Mouse (Mus musculus) E14TG2a.4 (cell line): Measurements from ENCODE around the gene Rpl6.

ENCODE experiments used
- H3K27me3 ChIP-seq: 2 replicates; pipeline ENCODE4 v1.6.1; 2014; ENCODE audit warnings: low read length, control low read depth; ENCODE audit not compliant: insufficient read depth
- H3K36me3 ChIP-seq: 2 replicates; pipeline ENCODE4 v1.6.1; 2014; ENCODE audit warnings: low read length, control low read depth; ENCODE audit not compliant: insufficient read depth
- H3K4me1 ChIP-seq: replicated peaks from 2 replicates; pipeline ENCODE4 v1.6.1; 2014; ENCODE audit warnings: low read depth, low read length, control low read depth
- H3K4me3 ChIP-seq: replicated peaks from 2 replicates; pipeline ENCODE4 v1.5.1; 2014; ENCODE audit warnings: mild to moderate bottlenecking, low read length
- H3K9me3 ChIP-seq: 2 replicates; pipeline ENCODE4 v1.6.1; 2014; ENCODE audit warnings: low read length, control low read depth
- CTCF ChIP-seq: conservative IDR thresholded peaks from 2 replicates; pipeline ENCODE4 v1.5.1; 2014; ENCODE audit warnings: low read length
- NANOG ChIP-seq: IDR thresholded peaks from 2 replicates; pipeline ENCODE4 v1.6.1; 2014; ENCODE audit warnings: borderline replicate concordance, low read length, mixed read lengths
- POU5F1 ChIP-seq: IDR thresholded peaks from 2 replicates; pipeline ENCODE4 v1.6.1; 2014; ENCODE audit warnings: low read length, borderline replicate concordance

Gene Rpl6

DNA sequence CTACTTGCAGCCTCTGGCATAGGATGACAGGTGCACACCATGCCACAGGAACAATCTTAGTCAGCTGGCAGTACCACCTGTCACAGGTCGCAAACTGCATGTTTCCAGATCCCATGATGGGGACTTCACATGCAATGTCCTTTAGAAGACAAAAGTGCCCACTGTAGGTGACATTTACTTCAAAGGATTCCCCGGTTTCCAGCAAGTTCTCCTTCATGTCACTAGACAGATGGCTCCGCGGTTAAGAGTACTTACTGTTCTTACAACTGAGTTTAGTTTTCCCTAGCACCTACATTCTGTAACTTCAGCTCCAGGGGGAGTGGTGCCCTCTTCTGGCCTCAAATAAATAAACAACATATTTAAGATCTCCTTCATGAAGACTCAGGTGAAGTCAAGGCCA, 31.4 kb upstream of the Rpl6 start:
- Histone ChIP-seq H3K27me3 (no peaks in the 10 kb centered on the region), H3K4me3 (no peak overlapping the region), H3K4me1 (no peaks in the 10 kb centered on the region), H3K9me3 (no peaks in the 10 kb centered on the region), H3K36me3 (peaks cover 51% of the 10 kb centered on the region)
- TF ChIP-seq CTCF (no peak), POU5F1 (no peak), NANOG (no peak)

DNA sequence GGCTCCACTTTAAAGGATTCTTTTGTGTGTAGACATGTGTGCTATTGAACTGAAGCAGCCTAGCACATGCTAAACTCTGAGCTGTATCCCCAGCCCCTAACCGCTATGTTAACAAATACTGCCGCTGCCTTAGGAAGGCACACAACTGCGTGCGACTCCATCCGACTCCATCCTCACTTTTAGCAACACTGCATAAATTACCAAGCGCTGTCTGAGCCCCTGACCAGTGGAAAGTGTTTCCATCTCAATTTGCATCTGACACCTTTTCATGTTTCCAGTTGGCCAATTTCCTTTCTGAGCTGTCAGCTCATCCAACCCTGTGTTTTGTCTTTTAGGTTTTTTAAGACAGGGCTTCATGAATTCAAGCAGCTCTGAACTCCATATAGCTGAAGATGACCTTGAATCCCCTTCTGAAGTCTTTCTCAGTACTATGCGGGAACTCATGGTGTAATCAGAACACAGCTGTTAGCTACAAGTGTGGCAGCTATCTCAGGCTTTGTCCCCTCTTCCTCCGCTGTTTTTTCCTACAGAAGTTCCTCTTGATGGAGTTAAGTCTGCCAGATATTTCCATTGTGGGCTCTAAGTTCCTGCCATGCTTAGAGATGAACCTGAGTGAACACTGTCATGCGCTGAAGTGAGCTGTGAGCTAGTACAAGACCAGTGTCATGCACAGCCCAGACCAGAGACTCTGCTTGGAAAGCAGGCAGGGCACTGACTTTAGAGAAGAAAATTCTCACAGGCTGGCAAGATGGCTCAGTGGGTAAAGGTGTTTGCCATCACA, 25.0 kb upstream of the Rpl6 start:
- H3K4me3 ChIP-seq: no peak overlapping the region
- TF ChIP-seq NANOG (no peak), POU5F1 (no peak), CTCF (no peak)
- H3K27me3 ChIP-seq: no peaks in the 10 kb centered on the region
- no peaks in the 10 kb centered on the region for H3K9me3 ChIP-seq
- peaks cover 16% of the 10 kb centered on the region for H3K36me3 ChIP-seq
- peaks cover 50% of the 10 kb centered on the region for H3K4me1 ChIP-seq

DNA sequence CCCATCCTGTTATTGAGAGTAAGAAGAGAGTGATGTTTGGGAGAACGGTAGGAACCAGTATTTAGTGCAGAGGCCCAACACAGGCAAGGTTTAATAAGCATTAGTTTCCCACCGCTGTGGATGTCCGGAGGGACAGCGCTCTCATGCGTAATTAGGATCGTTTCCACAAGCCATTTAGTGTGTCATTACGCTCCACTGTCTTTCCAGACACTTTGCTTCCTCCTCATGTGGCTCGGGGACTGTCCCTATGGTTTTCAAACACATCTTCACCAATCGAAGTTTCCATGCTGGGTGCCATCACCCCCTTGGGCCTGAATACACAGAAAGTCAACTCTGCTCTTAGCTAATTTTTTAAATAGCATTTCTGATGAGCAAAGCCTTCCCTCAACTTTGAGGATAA, 21.0 kb upstream of the Rpl6 start:
- Histone ChIP-seq H3K4me1 (peaks cover 90% of the 10 kb centered on the region), H3K4me3 (no peak overlapping the region), H3K27me3 (no peaks in the 10 kb centered on the region), H3K36me3 (peaks cover 5% of the 10 kb centered on the region; the same call in 1 of the 2 replicates), H3K9me3 (no peaks in the 10 kb centered on the region)
- TF ChIP-seq CTCF (no peak), POU5F1 (no peak), NANOG (no peak)

DNA sequence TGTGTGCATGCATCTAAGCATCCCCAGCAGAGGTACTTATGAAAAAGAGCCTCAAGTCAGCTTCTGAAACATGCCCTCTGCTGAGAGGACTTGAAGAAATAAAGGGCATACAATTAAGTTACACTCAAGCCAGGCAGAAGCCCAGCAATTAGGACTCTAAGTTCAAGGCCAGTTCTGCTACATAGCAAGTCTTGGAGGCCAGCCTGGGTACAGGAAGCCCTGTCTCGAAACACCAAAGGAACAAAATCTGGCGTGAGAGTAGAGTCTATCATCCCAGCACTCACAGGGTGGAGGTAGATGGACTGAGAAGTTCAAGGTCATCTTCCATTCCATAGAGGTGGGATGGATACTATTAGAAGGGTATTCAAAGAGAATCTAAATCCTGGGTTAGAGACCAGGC, 19.9 kb upstream of the Rpl6 start:
- H3K36me3 ChIP-seq: peaks cover 4% of the 10 kb centered on the region; the same call in 1 of the 2 replicates
- H3K27me3 ChIP-seq: no peaks in the 10 kb centered on the region
- H3K9me3 ChIP-seq: no peaks in the 10 kb centered on the region
- peaks cover 93% of the 10 kb centered on the region for H3K4me1 ChIP-seq
- TF ChIP-seq POU5F1: no peak
- TF ChIP-seq NANOG: no peak
- TF ChIP-seq CTCF: no peak
- no peak overlapping the region for H3K4me3 ChIP-seq

DNA sequence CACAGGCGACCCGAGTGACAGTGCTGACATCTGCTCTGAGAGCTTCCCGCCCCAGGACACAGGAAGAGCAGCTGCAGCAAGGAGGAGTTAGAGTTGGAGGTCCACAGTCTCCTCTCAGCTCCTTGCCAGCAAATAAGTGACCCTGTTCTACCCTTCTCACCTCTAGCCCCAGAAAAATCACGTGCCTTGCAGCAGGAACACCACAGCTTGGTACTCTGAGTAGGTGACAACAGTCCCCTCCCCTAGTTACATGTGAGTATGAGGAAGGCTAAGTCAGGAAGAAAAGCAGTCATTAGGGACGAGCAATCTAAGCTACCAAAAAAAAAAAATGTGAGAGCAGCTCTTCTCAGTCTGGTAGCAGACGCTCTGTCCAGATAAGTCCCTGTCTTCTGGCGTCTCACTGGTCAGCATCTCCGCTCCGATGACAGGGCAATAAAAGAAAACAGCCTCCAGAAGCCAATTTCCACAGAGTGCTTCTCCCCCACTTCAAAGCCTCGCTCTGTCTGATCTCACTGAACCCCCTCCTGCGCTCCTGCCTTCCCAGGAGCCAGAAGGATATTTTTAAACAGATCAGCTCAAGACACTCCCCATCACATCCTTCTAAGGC, 19.2 kb upstream of the Rpl6 start:
- Histone ChIP-seq H3K36me3 (no peaks in the 10 kb centered on the region; the same call in 1 of the 2 replicates), H3K9me3 (no peaks in the 10 kb centered on the region), H3K27me3 (no peaks in the 10 kb centered on the region), H3K4me3 (no peak overlapping the region), H3K4me1 (peaks cover 90% of the 10 kb centered on the region)
- TF ChIP-seq NANOG (no peak), CTCF (no peak), POU5F1 (no peak)

DNA sequence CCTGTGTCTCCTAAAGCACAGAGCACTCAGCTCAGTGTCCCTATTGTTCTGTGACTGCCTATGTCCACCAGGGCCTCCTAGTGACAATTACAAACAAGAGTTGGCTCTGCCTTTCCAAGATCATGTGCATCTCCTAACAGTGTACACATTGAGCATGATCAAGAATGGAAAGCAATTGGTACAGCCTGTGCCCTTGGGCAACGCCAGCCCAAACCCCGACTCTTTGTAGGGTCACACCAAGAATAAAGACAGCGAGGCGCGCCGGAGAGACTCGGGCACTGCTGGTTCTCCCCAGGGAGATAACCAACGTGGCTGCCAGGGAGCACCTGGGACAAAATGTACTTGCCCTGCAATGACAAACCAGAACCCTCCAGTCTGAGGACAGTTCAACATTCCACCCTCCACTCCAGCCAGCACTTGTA, 16.7 kb upstream of the Rpl6 start:
- peaks cover 78% of the 10 kb centered on the region for H3K4me1 ChIP-seq
- no peak overlapping the region for H3K4me3 ChIP-seq
- no peaks in the 10 kb centered on the region; the same call in 1 of the 2 replicates for H3K36me3 ChIP-seq
- H3K9me3 ChIP-seq: no peaks in the 10 kb centered on the region
- H3K27me3 ChIP-seq: no peaks in the 10 kb centered on the region
- TF ChIP-seq POU5F1 (no peak), CTCF (no peak), NANOG (no peak)

DNA sequence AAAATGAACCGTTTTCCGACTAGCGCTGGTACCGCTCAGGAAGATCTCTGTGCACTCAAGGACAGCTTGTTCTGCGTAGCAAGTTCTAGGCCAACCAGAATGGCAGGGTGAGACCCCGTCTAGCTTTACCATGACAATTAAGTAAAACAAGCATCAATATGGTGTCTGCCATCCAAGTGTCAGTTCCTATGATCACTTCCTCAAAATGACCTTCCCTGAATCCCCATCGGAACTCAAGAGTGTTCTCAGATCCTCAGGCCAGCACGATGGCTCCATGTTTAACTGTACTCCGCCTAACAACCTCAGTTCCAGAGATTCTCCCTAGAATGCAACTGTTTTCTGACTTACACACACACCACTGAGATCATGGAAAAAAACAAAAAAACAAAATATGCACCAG, 16.0 kb upstream of the Rpl6 start:
- Histone ChIP-seq H3K9me3 (no peaks in the 10 kb centered on the region), H3K27me3 (no peaks in the 10 kb centered on the region), H3K36me3 (no peaks in the 10 kb centered on the region; the same call in 1 of the 2 replicates), H3K4me1 (peaks cover 72% of the 10 kb centered on the region), H3K4me3 (no peak overlapping the region)
- TF ChIP-seq NANOG: no peak
- no peak for TF ChIP-seq CTCF
- no peak for TF ChIP-seq POU5F1

DNA sequence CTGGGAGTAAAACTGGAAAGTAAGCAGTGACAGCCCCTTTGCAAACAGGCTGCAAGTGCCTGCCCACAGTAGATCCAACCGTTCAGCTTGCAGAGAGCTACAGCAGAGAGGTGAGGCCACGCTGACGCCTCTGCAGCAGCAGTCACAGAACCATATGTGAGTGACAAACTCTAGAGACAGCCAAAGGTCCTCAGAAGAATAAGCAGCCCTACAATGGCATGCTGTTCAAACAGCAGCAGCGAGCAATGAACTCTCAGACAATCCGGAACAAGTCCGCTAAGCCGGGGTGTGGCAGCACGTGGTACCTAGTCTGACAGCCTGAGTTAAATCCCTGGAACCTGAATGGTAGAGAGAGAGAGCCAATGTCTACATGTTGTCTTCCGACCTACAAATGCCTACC, 15.1 kb upstream of the Rpl6 start:
- Histone ChIP-seq H3K27me3 (no peaks in the 10 kb centered on the region), H3K4me1 (peaks cover 63% of the 10 kb centered on the region), H3K4me3 (no peak overlapping the region), H3K9me3 (no peaks in the 10 kb centered on the region), H3K36me3 (no peaks in the 10 kb centered on the region; the same call in 1 of the 2 replicates)
- TF ChIP-seq POU5F1 (no peak), NANOG (no peak), CTCF (no peak)
